Mouse (Mus musculus): ENCODE measurements around the gene Rbsn.

Gene Rbsn

GRCm38 (mm10) chr6:92214773-92215449 lies at the start of gene Rbsn:
Rbsn (minus strand) TSS chr6:92214925.
- peak; percentile 90 for DNase-seq (ENCODE audit: low spot score)

- no peak for DNase-seq (ENCODE audit: low spot score)
These were observed 46.6 kb upstream of the Rbsn start for GRCm38 (mm10) chr6:92261162-92261843.

- no peak for DNase-seq (ENCODE audit: low spot score)
These were observed 40.6 kb upstream of the Rbsn start for GRCm38 (mm10) chr6:92255346-92255745.

- DNase-seq (ENCODE audit: low spot score) = no peak
These were observed 38.6 kb upstream of the Rbsn start for GRCm38 (mm10) chr6:92253253-92253870.

- no peak for DNase-seq (ENCODE audit: low spot score)
These were observed 32.6 kb upstream of the Rbsn start for GRCm38 (mm10) chr6:92247215-92247919.

- DNase-seq (ENCODE audit: low spot score) = no peak
These were observed 31.6 kb upstream of the Rbsn start for GRCm38 (mm10) chr6:92246335-92246734.

GRCm38 (mm10) chr6:92244591-92244990 lies 29.9 kb upstream of the Rbsn start, which contains the start of gene Trh:
Trh (minus strand) TSS chr6:92244650.
- DNase-seq (ENCODE audit: low spot score) = no peak

GRCm38 (mm10) chr6:92241178-92241906 lies 26.6 kb upstream of the Rbsn start:
- DNase-seq (ENCODE audit: low spot score) = peak; percentile 19

- no peak for DNase-seq (ENCODE audit: low spot score)
These were observed 20.3 kb upstream of the Rbsn start for GRCm38 (mm10) chr6:92235036-92235435.

GRCm38 (mm10) chr6:92231762-92232161 lies 17.0 kb upstream of the Rbsn start:
- DNase-seq (ENCODE audit: low spot score) = no peak

- DNase-seq (ENCODE audit: low spot score) = no peak
These were observed 16.6 kb upstream of the Rbsn start for GRCm38 (mm10) chr6:92231356-92231755.

- no peak for DNase-seq (ENCODE audit: low spot score)
These were observed 14.9 kb upstream of the Rbsn start for GRCm38 (mm10) chr6:92229586-92229985.

GRCm38 (mm10) chr6:92229103-92229502 lies 14.4 kb upstream of the Rbsn start:
- no peak for DNase-seq (ENCODE audit: low spot score)

GRCm38 (mm10) chr6:92224981-92225380 lies 10.3 kb upstream of the Rbsn start:
- DNase-seq (ENCODE audit: low spot score) = no peak

GRCm38 (mm10) chr6:92222021-92222420 lies 7.3 kb upstream of the Rbsn start:
- DNase-seq (ENCODE audit: low spot score) = no peak

GRCm38 (mm10) chr6:92221604-92222003 lies 6.9 kb upstream of the Rbsn start:
- no peak for DNase-seq (ENCODE audit: low spot score)

GRCm38 (mm10) chr6:92219445-92219844 lies 4.7 kb upstream of the Rbsn start:
- peak; percentile 10 for DNase-seq (ENCODE audit: low spot score)

- no peak for DNase-seq (ENCODE audit: low spot score)
These were observed 511 bp downstream of the Rbsn start for GRCm38 (mm10) chr6:92214055-92214772.

- DNase-seq (ENCODE audit: low spot score) = no peak
These were observed 15.3 kb downstream of the Rbsn start for GRCm38 (mm10) chr6:92199414-92199813.

GRCm38 (mm10) chr6:92184178-92184577 lies 30.5 kb downstream of the Rbsn start:
- DNase-seq (ENCODE audit: low spot score) = no peak

- peak; percentile 72 for DNase-seq (ENCODE audit: low spot score)
These were observed 31.0 kb downstream of the Rbsn start, which contains the start of gene Mrps25 for GRCm38 (mm10) chr6:92183621-92184131. Mrps25 (minus strand) TSS chr6:92184033.
